Mouse (Mus musculus) thymus, adult 2 months (tissue): ENCODE measurements around the gene Arl5a. TPM values are rescaled to one million over a fixed set of nuclear protein-coding genes. Genes with fewer than 3 reads are reported as not detected.

Experiments used
- DNase-seq: peaks from one replicate; pipeline ENCODE4 v3.0.0; 2021
- H3K27ac ChIP-seq: fragments of 200-500 bp; 2 replicates; pipeline ENCODE4 v1.5.1; 2012; ENCODE audit warnings: low read length, control low read depth; ENCODE audit not compliant: control insufficient read depth, insufficient read depth
- H3K27me3 ChIP-seq: fragments of 200-500 bp; 2 replicates; pipeline ENCODE4 v1.6.1; 2012; ENCODE audit warnings: mild to moderate bottlenecking, low read length, moderate library complexity, mixed read lengths; ENCODE audit not compliant: control insufficient read depth, insufficient read depth
- H3K36me3 ChIP-seq: fragments of 200-500 bp; 2 replicates; pipeline ENCODE4 v1.6.1; 2012; ENCODE audit warnings: mild to moderate bottlenecking, low read length, moderate library complexity; ENCODE audit not compliant: control insufficient read depth, insufficient read depth
- H3K4me1 ChIP-seq: fragments of 200-500 bp; replicated peaks from 2 replicates; pipeline ENCODE4 v1.6.1; 2012; ENCODE audit warnings: low read length; ENCODE audit not compliant: control insufficient read depth, insufficient read depth
- H3K4me3 ChIP-seq: fragments of 200-500 bp; 2 replicates; pipeline ENCODE4 v1.5.1; 2012; ENCODE audit warnings: mild to moderate bottlenecking, low read length, control low read depth, moderate library complexity; ENCODE audit not compliant: control insufficient read depth, insufficient read depth
- CTCF ChIP-seq: fragments of 200-500 bp; IDR thresholded peaks from 2 replicates; pipeline ENCODE4 v1.5.1; 2012; ENCODE audit warnings: mild to moderate bottlenecking, control low read depth, low read length, moderate library complexity, borderline replicate concordance; ENCODE audit not compliant: control insufficient read depth, poor library complexity, insufficient read depth; ENCODE audit errors: extremely low read depth
- POLR2A ChIP-seq: fragments of 200-500 bp; IDR thresholded peaks from 2 replicates; pipeline ENCODE4 v1.6.1; 2012; ENCODE audit warnings: mild to moderate bottlenecking, low read length, control low read depth, moderate library complexity; ENCODE audit not compliant: control insufficient read depth, poor library complexity, insufficient read depth; ENCODE audit errors: extremely low read depth
- whole genome bisulfite sequencing: fragments of 180-500 bp; shearing (Covaris S2); methylation state at CpG from one replicate; pipeline ENCODE4 v1.1.7; 2018; 5-methylcytosine and 5-hydroxymethylcytosine counted together
- polyA plus RNA-seq: library from polyadenylated mRNA; depleted of rRNA; stranded (reverse); fragments of >200 nt; gene quantifications from 2 replicates; pipeline ENCODE4 v1.2.3, GENCODE M21; 2012

The Arl5a gene
- polyA plus RNA-seq, 1 experiment, result 8.2 TPM

DNA sequence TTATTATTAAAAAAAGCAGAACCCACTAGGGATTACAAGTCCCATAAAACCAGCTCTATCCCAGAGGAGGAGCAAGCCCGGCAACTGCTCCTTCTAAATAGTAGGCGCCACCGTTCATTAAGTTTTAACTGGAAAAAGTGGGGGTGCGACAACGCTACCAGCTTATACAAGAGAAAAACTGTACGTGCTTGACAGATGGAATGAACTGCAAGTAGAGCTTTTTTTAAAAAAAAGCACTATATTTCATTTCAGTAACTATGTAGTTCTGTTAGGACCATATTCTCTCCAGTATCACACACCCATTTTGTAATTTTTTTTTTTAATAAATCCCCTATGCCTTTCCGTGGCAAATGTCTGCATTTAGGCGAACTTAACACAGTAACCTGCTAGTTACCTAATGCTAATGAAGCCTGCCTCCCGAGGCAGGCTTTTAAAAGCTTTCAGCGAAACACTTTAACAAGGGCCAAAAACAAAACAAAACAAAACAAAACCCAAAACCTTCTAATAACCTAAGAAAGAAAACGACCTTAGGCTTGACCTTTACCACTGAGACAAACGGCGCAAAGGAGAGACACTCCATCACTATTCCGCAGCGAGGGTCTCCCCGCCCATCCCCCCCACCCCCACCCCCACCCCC, 972 bp downstream of the Arl5a start:
- no peak for DNase-seq
- Histone ChIP-seq H3K4me3 (peak overlapping the region; percentile 88), H3K36me3 (no peaks in the 10 kb centered on the region), H3K27ac (no peak overlapping the region), H3K4me1 (peaks cover 9% of the 10 kb centered on the region), H3K27me3 (no peaks in the 10 kb centered on the region)
- 15% methylated on average over 16 of the region's 16 CpGs for WGBS
- TF ChIP-seq POLR2A (no peak), CTCF (no peak)

DNA sequence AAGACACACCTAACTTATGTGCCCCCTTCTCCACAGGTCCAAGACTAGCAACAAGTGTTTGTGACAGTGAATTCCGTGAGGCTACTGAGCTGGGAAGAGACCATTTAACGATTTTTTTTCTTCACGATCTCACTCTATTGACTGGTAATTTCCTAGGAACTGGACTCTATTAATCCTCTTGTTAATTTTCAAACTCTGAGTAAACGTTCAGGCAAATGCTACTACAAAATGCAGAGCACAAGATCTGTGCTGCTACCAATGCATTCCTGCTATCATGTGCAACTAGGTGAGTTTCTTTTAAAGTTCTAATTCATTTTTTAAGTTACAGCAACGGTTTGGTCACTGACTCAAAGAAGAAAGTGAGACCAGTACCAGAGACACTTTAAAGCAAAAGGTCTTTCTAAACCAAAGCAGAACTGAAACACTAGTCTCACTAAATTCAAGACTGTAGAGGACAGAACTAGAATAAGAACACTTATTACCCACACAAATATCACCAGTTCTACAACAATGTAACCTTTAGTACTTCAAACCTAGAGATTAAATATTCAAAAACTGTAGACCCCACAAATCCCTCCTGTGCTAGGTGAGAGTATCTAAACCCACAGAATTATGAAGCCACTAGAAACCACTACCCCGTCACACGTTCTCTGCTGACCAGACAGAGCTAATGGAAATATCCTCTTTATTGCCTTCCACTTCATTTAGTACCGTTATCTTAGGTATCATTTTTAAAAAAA, 1.7 kb downstream of the Arl5a start:
- no peak overlapping the region for H3K4me3 ChIP-seq
- no peak for DNase-seq
- H3K27me3 ChIP-seq, result no peaks in the 10 kb centered on the region
- peaks cover 9% of the 10 kb centered on the region for H3K4me1 ChIP-seq
- H3K27ac ChIP-seq, result no peak overlapping the region
- 78% methylated on average over 8 of the region's 8 CpGs for WGBS
- H3K36me3 ChIP-seq, result no peaks in the 10 kb centered on the region
- no peak for TF ChIP-seq POLR2A
- TF ChIP-seq CTCF, result no peak

DNA sequence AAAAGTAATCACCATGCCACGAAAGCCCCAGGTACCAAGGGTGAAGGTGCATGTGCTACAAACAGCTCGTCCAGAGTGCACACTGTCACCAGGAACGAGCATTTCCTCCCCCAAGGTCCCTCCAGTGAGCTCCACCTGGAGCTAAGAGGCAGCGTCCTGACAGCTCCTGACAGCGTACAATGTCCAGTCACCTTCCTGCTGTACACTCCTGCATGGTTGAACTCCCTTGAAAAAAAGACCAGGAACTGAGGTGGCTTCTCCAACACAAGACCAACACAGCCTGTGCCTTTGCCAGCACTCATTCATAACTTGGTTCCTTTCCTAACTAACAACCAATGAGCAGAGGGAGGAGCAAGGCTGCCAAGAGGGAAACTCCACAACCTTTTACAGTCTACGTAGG, 3.5 kb downstream of the Arl5a start:
- Histone ChIP-seq H3K36me3 (no peaks in the 10 kb centered on the region), H3K4me1 (peaks cover 9% of the 10 kb centered on the region), H3K27me3 (no peaks in the 10 kb centered on the region), H3K4me3 (no peak overlapping the region), H3K27ac (no peak overlapping the region)
- WGBS, result 62% methylated on average over 6 of the region's 6 CpGs
- TF ChIP-seq CTCF (no peak), POLR2A (no peak)
- DNase-seq, result no peak

DNA sequence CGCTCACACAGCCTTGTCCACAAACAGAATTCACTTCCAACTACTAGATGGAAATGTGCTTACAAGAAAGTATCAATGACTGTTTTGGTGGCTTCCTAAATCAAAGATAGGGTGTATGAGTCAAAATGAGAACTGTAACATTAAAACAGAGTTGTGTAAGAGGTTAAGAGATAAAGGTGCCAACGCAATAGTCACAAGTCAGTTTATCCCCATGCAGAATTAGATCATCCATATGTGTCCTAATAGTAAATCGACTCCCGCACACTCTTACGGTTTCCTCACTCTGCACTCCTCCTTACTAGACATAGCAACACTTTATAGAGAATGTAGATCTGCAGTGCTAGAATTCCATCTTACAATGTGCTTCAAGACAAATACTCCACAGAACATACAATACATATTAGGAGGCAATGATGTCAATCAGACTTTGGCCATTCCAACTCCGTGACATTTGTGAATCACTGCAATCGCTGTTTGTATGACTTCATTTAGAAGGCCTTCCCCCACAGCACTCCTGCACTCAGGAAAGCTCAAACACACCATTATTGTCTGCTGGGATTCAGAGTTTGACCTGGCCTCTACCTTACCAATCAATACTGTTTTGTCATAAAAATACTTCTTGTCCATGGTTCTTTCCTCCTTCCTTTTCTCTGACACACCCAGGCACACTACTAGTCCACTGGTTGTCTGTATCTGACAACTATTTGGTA, 4.5 kb downstream of the Arl5a start:
- DNase-seq, result no peak

DNA sequence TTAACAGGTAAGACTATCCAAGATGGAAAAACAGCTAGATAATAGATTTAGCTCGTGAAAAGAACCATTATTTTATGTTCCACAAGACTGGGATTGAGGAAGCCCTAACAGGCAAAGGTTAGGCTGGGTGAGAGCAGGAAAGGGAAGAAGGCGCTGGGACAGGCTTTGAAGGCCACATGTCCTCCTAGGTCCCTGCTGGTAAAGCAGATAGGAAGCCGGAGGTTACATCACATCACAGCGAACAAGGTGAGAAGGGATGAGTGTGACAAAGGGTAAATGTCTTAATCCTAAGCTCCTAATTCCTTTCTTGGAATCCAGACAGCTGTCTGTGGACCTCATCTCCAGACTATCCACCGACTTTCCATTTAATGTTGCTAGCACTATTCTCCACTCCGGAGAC, 5.4 kb downstream of the Arl5a start:
- Histone ChIP-seq H3K36me3 (0 out of 2 replicates have a peak, but pooled peaks cover 6% of the 10 kb centered on the region), H3K4me3 (no peak overlapping the region), H3K27ac (no peak overlapping the region), H3K4me1 (peaks cover 9% of the 10 kb centered on the region), H3K27me3 (no peaks in the 10 kb centered on the region)
- no peak for DNase-seq
- 83% methylated on average over 6 of the region's 6 CpGs for WGBS
- TF ChIP-seq POLR2A (no peak), CTCF (no peak)

More for the DNA sequence above, 4.5 kb downstream of the Arl5a start:
- Histone ChIP-seq H3K27ac (no peak overlapping the region), H3K36me3 (0 out of 2 replicates have a peak, but pooled peaks cover 6% of the 10 kb centered on the region), H3K27me3 (no peaks in the 10 kb centered on the region), H3K4me3 (no peak overlapping the region), H3K4me1 (peaks cover 9% of the 10 kb centered on the region)
- WGBS, result 97% methylated on average over 7 of the region's 7 CpGs
- TF ChIP-seq POLR2A (no peak), CTCF (no peak)

DNA sequence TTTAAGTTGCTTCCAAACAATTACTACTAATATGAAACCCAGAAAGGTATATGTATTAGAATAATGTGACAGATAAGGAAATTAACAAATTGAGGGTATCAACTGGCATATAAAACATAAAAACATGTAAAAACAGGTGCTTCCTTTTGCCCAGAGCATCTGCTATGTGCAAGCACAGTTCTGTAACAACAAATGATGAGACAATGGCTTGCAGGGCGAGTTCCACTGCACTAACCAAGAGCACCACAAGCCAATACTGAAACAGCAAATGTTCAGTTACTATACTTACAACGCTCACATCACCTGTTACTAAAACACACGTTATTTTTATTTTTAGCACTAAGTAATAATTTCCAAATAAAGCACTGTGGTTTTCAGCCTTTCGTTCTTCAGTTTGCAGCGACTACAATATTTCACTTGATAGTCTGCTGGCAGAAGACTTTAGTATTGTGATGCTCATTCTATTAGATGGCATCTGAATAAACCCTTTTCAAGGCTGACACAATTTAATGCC, 12.1 kb downstream of the Arl5a start:
- WGBS, result 88% methylated on average over 5 of the region's 5 CpGs
- no peak overlapping the region for H3K4me3 ChIP-seq
- TF ChIP-seq CTCF, result no peak
- no peak for TF ChIP-seq POLR2A
- H3K36me3 ChIP-seq, result peaks cover 28% of the 10 kb centered on the region
- H3K27ac ChIP-seq, result no peak overlapping the region
- H3K4me1 ChIP-seq, result no peaks in the 10 kb centered on the region
- H3K27me3 ChIP-seq, result no peaks in the 10 kb centered on the region
- no peak for DNase-seq
